Mouse (Mus musculus) limb, embryonic 12.5 days (tissue): ENCODE data around the gene Gsdme. TPM values are rescaled to one million over a fixed set of nuclear protein-coding genes. Genes with fewer than 3 reads are reported as not detected.

Source experiments
- ATAC-seq: fragments of 200-750 bp; cut with Nextera tagmentation; 2 replicates; pipeline ENCODE4 v1.8.0; 2017; ENCODE audit warnings: low read depth, moderate TSS enrichment; ENCODE audit not compliant: insufficient number of reproducible peaks, insufficient read depth, low FRiP score, low TSS enrichment
- H3K27ac ChIP-seq: fragments of 300-500 bp; sonication (generic); 2 replicates; pipeline ENCODE4 v1.5.1; 2016; ENCODE audit warnings: mild to moderate bottlenecking, moderate library complexity
- H3K27me3 ChIP-seq: fragments of 300-500 bp; sonication (generic); 2 replicates; pipeline ENCODE4 v1.6.1; 2016; ENCODE audit warnings: mild to moderate bottlenecking, moderate library complexity
- H3K36me3 ChIP-seq: fragments of 300-500 bp; sonication (generic); 2 replicates; pipeline ENCODE4 v1.6.1; 2016; ENCODE audit warnings: mild to moderate bottlenecking, moderate library complexity
- H3K4me1 ChIP-seq: fragments of 300-500 bp; sonication (generic); replicated peaks from 2 replicates; pipeline ENCODE4 v1.6.1; 2016
- H3K4me2 ChIP-seq: fragments of 300-500 bp; sonication (generic); 2 replicates; pipeline ENCODE4 v1.6.1; 2016; ENCODE audit warnings: mild to moderate bottlenecking, moderate library complexity
- H3K4me3 ChIP-seq: fragments of 300-500 bp; sonication (generic); replicated peaks from 2 replicates; pipeline ENCODE4 v1.5.1; 2016; ENCODE audit warnings: mild to moderate bottlenecking
- H3K9ac ChIP-seq: fragments of 300-500 bp; sonication (generic); replicated peaks from 2 replicates; pipeline ENCODE4 v1.6.1; 2016; ENCODE audit warnings: mild to moderate bottlenecking, moderate library complexity
- H3K9me3 ChIP-seq: fragments of 300-500 bp; sonication (generic); 2 replicates; pipeline ENCODE4 v1.6.1; 2016; ENCODE audit warnings: mild to moderate bottlenecking, moderate library complexity
- WGBS: fragments of 180-500 bp; shearing (Covaris S2); methylation state at CpG from one replicate; pipeline ENCODE4 v1.1.7; 2016; 5-methylcytosine and 5-hydroxymethylcytosine counted together
- polyA plus RNA-seq: library from polyadenylated mRNA; unstranded; fragments of >200 nt; fragmentation: Nextera tagmentation; extraction: Ambion mirVana; gene quantifications from 2 replicates; pipeline ENCODE4 v1.2.1, GENCODE M21; 2016

Gsdme gene
- polyA plus RNA-seq, 1 experiment from 2014 or later, result 46.5 TPM

DNA sequence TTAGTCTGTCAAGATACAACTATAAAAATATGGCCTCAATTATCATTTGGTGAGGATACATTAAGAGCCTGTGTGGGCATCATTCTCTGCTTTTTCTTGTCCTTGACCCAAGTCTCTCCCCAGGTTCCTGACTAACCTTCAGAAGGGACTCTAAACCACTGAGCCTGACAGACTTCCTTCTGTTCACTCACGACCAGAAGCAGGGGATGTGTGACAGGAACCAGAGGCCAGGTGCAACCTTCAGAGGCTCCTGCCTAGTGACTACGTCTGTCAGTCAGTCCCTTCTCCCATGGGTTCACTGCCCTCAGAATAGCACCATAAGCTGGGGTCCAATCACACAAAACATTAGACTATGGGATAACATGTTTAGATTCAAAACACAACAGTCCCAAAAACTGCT is 16.3 kb downstream of the Gsdme start:
- no peak for ATAC-seq
- H3K27ac ChIP-seq, result no peak overlapping the region
- H3K27me3 ChIP-seq, result no peaks in the 10 kb centered on the region
- no peaks in the 10 kb centered on the region for H3K36me3 ChIP-seq
- no peak overlapping the region for H3K4me2 ChIP-seq
- no peak overlapping the region for H3K4me3 ChIP-seq
- H3K9ac ChIP-seq, result no peak overlapping the region
- WGBS, result 72% methylated on average over 2 of the region's 2 CpGs
- H3K9me3 ChIP-seq, result no peaks in the 10 kb centered on the region
- H3K4me1 ChIP-seq, result 0 out of 2 replicates have a peak, but pooled peaks cover under 1% of the 10 kb centered on the region

DNA sequence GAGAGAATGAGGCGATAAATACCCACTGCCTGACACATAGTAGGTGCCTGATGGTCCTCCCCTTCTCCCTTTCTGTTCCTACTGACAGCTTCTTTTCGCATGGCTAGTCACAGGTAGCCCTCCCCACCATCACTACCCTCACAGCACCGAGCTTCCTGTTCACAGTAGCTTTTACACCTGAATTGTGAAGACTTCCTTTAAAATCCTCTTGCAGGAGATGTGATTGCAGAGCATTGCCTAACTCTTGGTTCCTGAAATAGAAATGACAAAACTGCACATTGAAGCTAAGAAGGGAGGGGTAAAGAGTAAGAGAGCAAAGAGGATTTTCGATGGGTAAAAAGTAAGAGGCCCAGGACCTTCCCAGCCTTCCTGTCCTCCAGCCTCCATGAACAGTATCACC is 18.7 kb downstream of the Gsdme start:
- ATAC-seq, result no peak
- no peaks in the 10 kb centered on the region for H3K4me1 ChIP-seq
- no peaks in the 10 kb centered on the region for H3K27me3 ChIP-seq
- H3K4me2 ChIP-seq, result no peak overlapping the region
- no peaks in the 10 kb centered on the region for H3K36me3 ChIP-seq
- H3K27ac ChIP-seq, result no peak overlapping the region
- no peaks in the 10 kb centered on the region for H3K9me3 ChIP-seq
- no peak overlapping the region for H3K9ac ChIP-seq
- no peak overlapping the region for H3K4me3 ChIP-seq
- whole genome bisulfite sequencing, result 75% methylated on average over 4 of the region's 4 CpGs

DNA sequence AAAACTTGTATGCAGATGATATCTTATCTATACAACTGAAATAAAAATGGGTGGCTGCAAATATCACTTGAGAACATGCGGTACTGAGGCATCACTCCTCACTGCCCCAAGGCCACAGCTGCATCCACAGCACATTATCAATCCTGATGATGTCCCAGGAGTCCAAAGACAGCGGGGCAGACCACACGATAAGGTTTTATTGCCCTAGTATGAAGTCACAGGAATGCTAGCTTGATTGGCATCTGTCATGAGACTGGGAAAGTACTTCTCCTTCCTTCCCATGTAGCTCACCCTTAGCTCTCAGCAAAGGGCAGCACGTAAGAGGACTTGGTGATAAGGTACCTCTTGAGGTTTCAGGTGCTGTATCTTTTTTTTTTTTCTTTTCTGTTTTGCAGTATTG is 19.5 kb downstream of the Gsdme start:
- no peak overlapping the region for H3K4me2 ChIP-seq
- H3K9me3 ChIP-seq, result no peaks in the 10 kb centered on the region
- H3K36me3 ChIP-seq, result no peaks in the 10 kb centered on the region
- no peaks in the 10 kb centered on the region for H3K4me1 ChIP-seq
- no peak for ATAC-seq
- no peak overlapping the region for H3K27ac ChIP-seq
- no peaks in the 10 kb centered on the region for H3K27me3 ChIP-seq
- no peak overlapping the region for H3K4me3 ChIP-seq
- WGBS, result 88% methylated on average over 4 of the region's 4 CpGs
- H3K9ac ChIP-seq, result no peak overlapping the region

DNA sequence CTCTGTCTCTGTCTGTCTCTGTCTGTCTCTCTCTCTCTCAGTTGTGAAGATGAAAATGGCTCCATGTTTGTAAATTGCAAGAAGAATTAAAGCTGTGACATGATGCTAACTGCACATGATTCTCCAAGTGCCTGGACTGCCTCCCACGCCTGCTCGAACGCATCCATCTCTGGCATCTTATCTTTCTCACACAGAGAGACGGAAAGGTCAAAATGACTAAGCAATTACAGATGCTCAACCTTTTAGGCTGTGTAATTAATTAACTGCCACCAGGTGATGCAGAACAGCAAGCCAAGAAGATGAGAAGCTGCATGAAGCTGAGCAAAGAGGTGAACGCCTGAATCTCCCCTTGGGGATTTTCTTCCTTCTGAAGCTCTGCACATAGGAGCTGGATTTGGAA is 23.2 kb downstream of the Gsdme start:
- no peaks in the 10 kb centered on the region for H3K36me3 ChIP-seq
- no peaks in the 10 kb centered on the region for H3K4me1 ChIP-seq
- no peak for ATAC-seq
- H3K4me3 ChIP-seq, result no peak overlapping the region
- WGBS, result 48% methylated on average over 5 of the region's 5 CpGs
- H3K27ac ChIP-seq, result no peak overlapping the region
- H3K9ac ChIP-seq, result no peak overlapping the region
- no peak overlapping the region for H3K4me2 ChIP-seq
- no peaks in the 10 kb centered on the region for H3K9me3 ChIP-seq
- no peaks in the 10 kb centered on the region for H3K27me3 ChIP-seq

DNA sequence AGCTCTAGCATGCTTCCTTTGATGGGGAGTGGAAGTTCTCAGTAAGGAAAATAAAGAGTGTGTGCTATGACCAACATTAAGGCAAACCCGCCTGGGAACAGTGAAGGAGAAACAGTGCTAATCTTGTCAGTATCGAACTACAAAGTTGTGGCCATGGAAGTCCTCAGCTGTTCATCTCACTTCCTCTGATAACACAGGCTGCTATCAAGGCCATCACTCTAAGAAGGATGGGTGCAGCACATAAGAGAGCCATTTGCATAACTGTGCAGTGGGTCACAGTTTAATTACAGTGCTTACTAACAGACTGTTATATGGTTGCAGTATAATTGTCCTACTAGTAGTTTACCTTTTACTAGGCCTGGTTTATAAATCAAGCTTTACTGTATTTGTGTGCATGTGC is 23.8 kb downstream of the Gsdme start:
- Histone ChIP-seq H3K36me3 (no peaks in the 10 kb centered on the region), H3K9ac (no peak overlapping the region), H3K4me3 (no peak overlapping the region), H3K27ac (no peak overlapping the region), H3K4me2 (no peak overlapping the region), H3K4me1 (no peaks in the 10 kb centered on the region), H3K27me3 (no peaks in the 10 kb centered on the region), H3K9me3 (no peaks in the 10 kb centered on the region)
- WGBS, result 86% methylated on average over 2 of the region's 2 CpGs
- no peak for ATAC-seq

DNA sequence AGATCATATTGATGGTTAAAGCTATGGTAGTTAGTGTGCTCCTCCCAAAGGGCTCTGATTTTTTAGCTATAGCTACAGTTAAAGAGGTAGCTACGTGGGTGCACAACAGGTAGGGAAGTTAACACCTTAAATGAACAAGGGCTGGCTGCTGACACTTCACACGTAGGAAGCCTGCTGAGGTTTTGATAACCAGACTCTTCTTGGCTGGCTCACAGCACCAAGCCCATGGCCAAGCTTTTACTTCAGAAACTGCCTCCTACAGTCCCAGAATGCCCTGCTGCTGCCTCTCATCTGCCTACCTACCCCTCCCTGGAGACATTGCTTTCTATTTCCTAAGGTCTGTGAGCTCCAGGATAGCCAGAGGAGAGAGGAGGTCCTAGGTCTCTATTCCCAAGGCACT is 25.7 kb downstream of the Gsdme start:
- WGBS, result 77% methylated on average over 2 of the region's 2 CpGs
- H3K4me2 ChIP-seq, result no peak overlapping the region
- H3K9me3 ChIP-seq, result no peaks in the 10 kb centered on the region
- H3K27ac ChIP-seq, result no peak overlapping the region
- no peaks in the 10 kb centered on the region for H3K36me3 ChIP-seq
- no peak overlapping the region for H3K9ac ChIP-seq
- H3K4me3 ChIP-seq, result no peak overlapping the region
- no peak for ATAC-seq
- H3K27me3 ChIP-seq, result no peaks in the 10 kb centered on the region
- H3K4me1 ChIP-seq, result no peaks in the 10 kb centered on the region

DNA sequence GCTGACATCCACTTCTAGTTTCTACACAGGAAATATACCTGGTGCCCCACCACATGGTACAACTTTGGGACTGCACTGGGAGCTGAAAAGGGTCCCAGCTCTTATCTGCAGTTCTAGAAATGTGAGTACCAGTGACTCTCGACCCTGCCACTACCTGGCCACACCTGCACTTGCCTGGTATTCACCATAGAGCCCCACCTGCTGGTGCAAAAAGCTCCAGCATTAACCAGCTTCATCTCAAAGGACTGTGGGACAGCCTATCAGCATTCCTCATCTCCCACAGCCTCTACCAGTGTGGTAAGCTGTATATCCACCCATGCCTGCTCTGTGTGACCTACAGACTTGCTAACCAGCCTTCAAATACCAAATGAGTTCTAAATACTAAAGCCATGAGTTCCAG is 30.7 kb downstream of the Gsdme start:
- H3K9ac ChIP-seq, result no peak overlapping the region
- H3K4me1 ChIP-seq, result no peaks in the 10 kb centered on the region
- H3K9me3 ChIP-seq, result no peaks in the 10 kb centered on the region
- H3K4me3 ChIP-seq, result no peak overlapping the region
- WGBS, result 61% methylated on average over 1 of the region's 1 CpGs
- no peaks in the 10 kb centered on the region for H3K36me3 ChIP-seq
- no peaks in the 10 kb centered on the region for H3K27me3 ChIP-seq
- H3K4me2 ChIP-seq, result no peak overlapping the region
- ATAC-seq, result no peak
- H3K27ac ChIP-seq, result no peak overlapping the region

DNA sequence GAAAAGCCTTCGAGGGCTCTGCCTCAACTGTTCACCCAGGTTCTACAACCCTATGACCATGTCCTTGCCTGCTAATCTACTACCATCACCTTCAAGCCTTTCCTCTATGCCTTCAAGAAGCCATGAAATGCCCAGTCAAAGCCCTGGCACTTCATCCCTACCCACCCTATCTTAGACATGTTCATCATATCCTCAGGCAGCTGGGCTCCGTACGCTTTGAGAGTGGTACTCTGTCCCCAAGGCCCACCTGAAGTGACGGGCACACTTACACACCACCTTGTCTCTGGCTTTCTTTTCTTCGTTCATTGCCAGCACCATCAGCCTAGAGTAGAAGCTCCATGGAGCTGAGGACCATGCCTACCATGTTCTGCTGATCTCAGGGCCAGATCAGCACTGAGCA is 32.4 kb downstream of the Gsdme start:
- Histone ChIP-seq H3K9me3 (no peaks in the 10 kb centered on the region), H3K36me3 (0 out of 2 replicates have a peak, but pooled peaks cover 2% of the 10 kb centered on the region), H3K4me1 (no peaks in the 10 kb centered on the region), H3K27ac (no peak overlapping the region), H3K4me2 (no peak overlapping the region), H3K4me3 (no peak overlapping the region), H3K9ac (no peak overlapping the region), H3K27me3 (no peaks in the 10 kb centered on the region)
- WGBS, result 89% methylated on average over 5 of the region's 5 CpGs
- ATAC-seq, result no peak

DNA sequence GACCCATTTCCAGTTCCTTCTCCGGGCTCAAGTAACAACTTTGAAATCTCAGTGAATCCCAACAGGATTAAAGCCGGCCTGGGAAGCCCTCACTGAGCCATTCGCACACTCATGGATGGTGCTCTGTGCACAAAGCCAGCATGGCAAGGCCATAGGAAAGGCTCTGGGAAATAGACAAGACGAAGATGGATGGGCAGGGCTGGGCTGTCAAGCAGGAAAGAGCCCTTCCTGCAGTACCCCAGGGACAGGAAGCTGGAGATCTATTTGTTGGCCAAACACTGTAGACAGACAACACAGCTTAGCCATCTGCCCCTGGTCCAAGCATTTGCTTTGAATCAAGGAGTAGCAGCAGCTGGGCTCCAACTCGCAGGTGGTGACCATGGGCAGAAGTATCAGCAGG is 35.5 kb downstream of the Gsdme start:
- Histone ChIP-seq H3K9me3 (no peaks in the 10 kb centered on the region), H3K4me1 (no peaks in the 10 kb centered on the region), H3K4me3 (no peak overlapping the region), H3K9ac (no peak overlapping the region), H3K27ac (no peak overlapping the region), H3K36me3 (peaks cover 5% of the 10 kb centered on the region; the same call in 1 of the 2 replicates), H3K27me3 (no peaks in the 10 kb centered on the region), H3K4me2 (no peak overlapping the region)
- WGBS, result 76% methylated on average over 5 of the region's 5 CpGs
- no peak for ATAC-seq

DNA sequence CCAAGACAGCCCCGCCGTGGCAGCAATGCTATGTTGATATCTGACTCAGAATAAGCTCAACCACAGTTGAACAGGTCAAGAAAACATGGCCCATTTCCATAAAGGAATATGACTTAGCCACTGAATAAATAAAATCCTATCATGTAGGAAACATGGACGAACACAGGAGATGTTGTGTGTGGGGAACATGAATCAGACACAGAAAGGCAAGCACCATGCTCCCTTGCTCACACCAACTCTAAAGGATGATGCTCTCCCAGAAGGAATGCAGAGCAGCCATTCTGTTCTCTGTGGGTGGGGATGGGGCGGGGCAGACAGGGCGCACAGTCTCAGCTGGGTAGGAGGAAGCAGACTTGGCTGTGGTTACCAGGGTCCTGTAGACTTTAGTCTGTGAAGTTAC is 38.4 kb downstream of the Gsdme start:
- Histone ChIP-seq H3K27ac (no peak overlapping the region), H3K4me1 (0 out of 2 replicates have a peak, but pooled peaks cover 3% of the 10 kb centered on the region), H3K4me2 (no peak overlapping the region), H3K4me3 (no peak overlapping the region), H3K36me3 (peaks cover 5% of the 10 kb centered on the region; the same call in 1 of the 2 replicates), H3K9ac (no peak overlapping the region), H3K27me3 (no peaks in the 10 kb centered on the region), H3K9me3 (no peaks in the 10 kb centered on the region)
- WGBS, result 87% methylated on average over 5 of the region's 5 CpGs
- no peak for ATAC-seq

DNA sequence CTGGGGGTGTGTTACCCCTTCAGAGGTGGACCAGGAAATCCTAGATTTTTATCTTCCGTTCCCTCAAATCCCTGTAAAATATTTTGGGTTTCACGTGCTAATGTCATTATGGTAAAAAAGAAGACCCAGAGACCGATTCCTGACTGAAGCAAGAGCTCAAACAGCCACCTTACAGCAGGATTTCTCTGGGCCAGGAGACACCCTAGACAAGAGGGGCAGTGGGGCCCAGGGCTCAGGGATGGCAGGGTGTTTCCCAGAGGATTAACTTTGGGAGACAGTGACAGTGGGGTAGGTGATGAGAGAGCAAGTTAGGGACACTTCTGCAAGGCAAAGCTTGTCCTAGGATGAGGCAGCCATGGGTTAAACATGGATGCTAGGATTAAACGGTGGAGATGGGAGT is 40.1 kb downstream of the Gsdme start:
- Histone ChIP-seq H3K9me3 (no peaks in the 10 kb centered on the region), H3K4me3 (no peak overlapping the region), H3K4me2 (no peak overlapping the region), H3K27ac (no peak overlapping the region), H3K4me1 (0 out of 2 replicates have a peak, but pooled peaks cover 7% of the 10 kb centered on the region), H3K36me3 (peaks cover 5% of the 10 kb centered on the region; the same call in 1 of the 2 replicates), H3K27me3 (no peaks in the 10 kb centered on the region), H3K9ac (no peak overlapping the region)
- ATAC-seq, result no peak
- 91% methylated on average over 4 of the region's 4 CpGs for WGBS

DNA sequence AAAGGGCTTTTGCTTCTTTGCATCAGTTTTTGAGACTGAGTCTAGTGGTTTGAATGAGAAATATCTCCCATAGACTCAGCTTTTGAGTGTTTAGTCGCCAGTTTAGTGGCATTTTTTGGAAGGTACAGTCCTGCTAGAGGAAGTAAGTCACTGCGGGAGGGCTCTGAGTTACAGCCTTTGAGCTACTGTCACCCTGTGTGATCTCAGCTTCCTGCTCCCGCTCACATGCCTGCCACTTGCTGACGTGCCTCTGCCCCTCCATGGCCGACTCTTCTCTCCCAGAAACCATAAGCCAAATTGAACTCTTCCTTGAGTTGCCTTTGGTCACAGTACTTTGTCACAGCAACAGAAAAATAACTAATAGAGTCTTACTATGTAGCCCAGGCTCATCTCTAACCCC is 40.7 kb downstream of the Gsdme start:
- no peak overlapping the region for H3K4me3 ChIP-seq
- H3K9me3 ChIP-seq, result no peaks in the 10 kb centered on the region
- 0 out of 2 replicates have a peak, but pooled peaks cover 9% of the 10 kb centered on the region for H3K4me1 ChIP-seq
- H3K27ac ChIP-seq, result no peak overlapping the region
- WGBS, result 67% methylated on average over 5 of the region's 5 CpGs
- no peak for ATAC-seq
- no peaks in the 10 kb centered on the region for H3K27me3 ChIP-seq
- H3K9ac ChIP-seq, result no peak overlapping the region
- H3K36me3 ChIP-seq, result peaks cover 5% of the 10 kb centered on the region; the same call in 1 of the 2 replicates
- no peak overlapping the region for H3K4me2 ChIP-seq
